Mouse (Mus musculus) intestine, embryonic 16.5 days (tissue): ENCODE results near the gene Ttn. TPM values are rescaled to one million over a fixed set of nuclear protein-coding genes. Genes with fewer than 3 reads are reported as not detected.

Experiments used
- ATAC-seq: fragments of 200-750 bp; cut with Nextera tagmentation; 2 replicates; pipeline ENCODE4 v1.8.0; 2017; ENCODE audit warnings: moderate TSS enrichment, moderate library complexity
- H3K27ac ChIP-seq: fragments of 300-500 bp; sonication (generic); 2 replicates; pipeline ENCODE4 v1.5.1; 2014; ENCODE audit warnings: mild to moderate bottlenecking, low read length
- H3K27me3 ChIP-seq: fragments of 300-500 bp; sonication (generic); replicated peaks from 2 replicates; pipeline ENCODE4 v1.6.1; 2014; ENCODE audit warnings: low read length, control low read depth, mixed read lengths; ENCODE audit not compliant: control insufficient read depth, insufficient read depth
- H3K36me3 ChIP-seq: fragments of 300-500 bp; sonication (generic); 2 replicates; pipeline ENCODE4 v1.6.1; 2014; ENCODE audit warnings: low read length, control low read depth; ENCODE audit not compliant: control insufficient read depth, insufficient read depth
- H3K4me1 ChIP-seq: fragments of 300-500 bp; sonication (generic); 2 replicates; pipeline ENCODE4 v1.6.1; 2014; ENCODE audit warnings: low read length, control low read depth, mixed read lengths; ENCODE audit not compliant: control insufficient read depth, insufficient read depth
- H3K4me2 ChIP-seq: fragments of 300-500 bp; sonication (generic); 2 replicates; pipeline ENCODE4 v1.6.1; 2014; ENCODE audit warnings: low read depth, low read length, control low read depth
- H3K4me3 ChIP-seq: fragments of 300-500 bp; sonication (generic); 2 replicates; pipeline ENCODE4 v1.5.1; 2014; ENCODE audit warnings: mild to moderate bottlenecking, low read length
- H3K9ac ChIP-seq: fragments of 300-500 bp; sonication (generic); 2 replicates; pipeline ENCODE4 v1.6.1; 2014; ENCODE audit warnings: low read depth, low read length
- H3K9me3 ChIP-seq: fragments of 300-500 bp; sonication (generic); 2 replicates; pipeline ENCODE4 v1.6.1; 2016; ENCODE audit warnings: low read length, control low read depth; ENCODE audit not compliant: control insufficient read depth
- WGBS: fragments of 180-500 bp; shearing (Covaris S2); extraction: QIAGEN DNeasy Blood & Tissue Kit; methylation state at CpG from one replicate; pipeline ENCODE4 v1.1.7; 2014; 5-methylcytosine and 5-hydroxymethylcytosine counted together
- polyA plus RNA-seq: library from polyadenylated mRNA; unstranded; fragments of >200 nt; fragmentation: Nextera tagmentation; extraction: Ambion mirVana; gene quantifications from 2 replicates; pipeline ENCODE4 v1.2.1, GENCODE M21; 2015

Ttn gene
- polyA plus RNA-seq, 1 experiment from 2014 or later: 0.50 TPM

GRCm38 (mm10) chr2:76928816-76929215 lies 53.5 kb downstream of the Ttn start:
- H3K9me3 ChIP-seq: no peaks in the 10 kb centered on the region
- 0 out of 2 replicates have a peak, but pooled peaks have one; percentile 16 for ATAC-seq
- WGBS: 62% methylated on average over 3 of the region's 3 CpGs

GRCm38 (mm10) chr2:76928298-76928697 lies 54.0 kb downstream of the Ttn start:
- Histone ChIP-seq H3K4me2 (no peak overlapping the region), H3K27ac (no peak overlapping the region), H3K9ac (no peak overlapping the region), H3K9me3 (no peaks in the 10 kb centered on the region), H3K36me3 (no peaks in the 10 kb centered on the region), H3K4me1 (no peaks in the 10 kb centered on the region), H3K27me3 (no peaks in the 10 kb centered on the region), H3K4me3 (no peak overlapping the region)
- WGBS: 58% methylated on average over 7 of the region's 7 CpGs
- ATAC-seq: peak; percentile 89

More at GRCm38 (mm10) chr2:76928816-76929215, 53.5 kb downstream of the Ttn start:
- no peaks in the 10 kb centered on the region for H3K36me3 ChIP-seq
- no peaks in the 10 kb centered on the region for H3K27me3 ChIP-seq
- H3K27ac ChIP-seq: no peak overlapping the region
- no peak overlapping the region for H3K4me2 ChIP-seq
- H3K4me1 ChIP-seq: no peaks in the 10 kb centered on the region
- no peak overlapping the region for H3K4me3 ChIP-seq
- H3K9ac ChIP-seq: no peak overlapping the region

- H3K9me3 ChIP-seq: no peaks in the 10 kb centered on the region
- H3K4me2 ChIP-seq: no peak overlapping the region
- H3K27ac ChIP-seq: no peak overlapping the region
- no peak overlapping the region for H3K9ac ChIP-seq
- no peaks in the 10 kb centered on the region for H3K36me3 ChIP-seq
- no peaks in the 10 kb centered on the region for H3K4me1 ChIP-seq
- no peak overlapping the region for H3K4me3 ChIP-seq
- 74% methylated on average over 12 of the region's 12 CpGs for WGBS
- H3K27me3 ChIP-seq: no peaks in the 10 kb centered on the region
- ATAC-seq: no peak
Observed at GRCm38 (mm10) chr2:76926927-76927326, 55.4 kb downstream of the Ttn start.

DNA sequence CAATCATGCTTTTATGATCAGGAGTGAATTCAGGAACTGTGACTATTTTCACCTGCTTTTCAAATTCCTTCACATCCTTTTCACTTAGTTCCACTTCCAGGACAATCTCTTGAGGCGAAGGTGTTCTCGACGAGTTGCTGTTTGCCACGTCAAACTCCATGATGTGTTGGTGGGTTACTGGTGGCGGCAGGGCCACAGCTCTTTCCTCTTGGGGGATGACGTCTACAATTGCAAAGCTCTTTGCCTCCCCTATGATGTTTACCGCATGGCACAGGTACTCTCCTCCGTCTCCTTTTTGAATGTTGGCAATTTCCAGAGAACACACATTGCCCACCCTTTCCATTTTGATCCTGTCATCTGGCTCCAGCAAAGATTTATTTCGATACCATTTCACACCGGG lies 67.4 kb downstream of the Ttn start:
- no peaks in the 10 kb centered on the region for H3K9me3 ChIP-seq
- WGBS: 94% methylated on average over 10 of the region's 10 CpGs
- no peaks in the 10 kb centered on the region for H3K4me1 ChIP-seq
- H3K4me3 ChIP-seq: no peak overlapping the region
- no peaks in the 10 kb centered on the region for H3K27me3 ChIP-seq
- H3K36me3 ChIP-seq: no peaks in the 10 kb centered on the region
- no peak overlapping the region for H3K9ac ChIP-seq
- ATAC-seq: no peak
- H3K4me2 ChIP-seq: no peak overlapping the region
- H3K27ac ChIP-seq: no peak overlapping the region

GRCm38 (mm10) chr2:76908705-76909457 lies 73.5 kb downstream of the Ttn start:
- H3K27ac ChIP-seq: no peak overlapping the region
- 73% methylated on average over 15 of the region's 15 CpGs for whole genome bisulfite sequencing
- H3K36me3 ChIP-seq: no peaks in the 10 kb centered on the region
- no peak overlapping the region for H3K4me2 ChIP-seq
- no peaks in the 10 kb centered on the region for H3K4me1 ChIP-seq
- no peaks in the 10 kb centered on the region for H3K27me3 ChIP-seq
- no peak overlapping the region for H3K9ac ChIP-seq
- no peaks in the 10 kb centered on the region for H3K9me3 ChIP-seq
- no peak for ATAC-seq
- no peak overlapping the region for H3K4me3 ChIP-seq

DNA sequence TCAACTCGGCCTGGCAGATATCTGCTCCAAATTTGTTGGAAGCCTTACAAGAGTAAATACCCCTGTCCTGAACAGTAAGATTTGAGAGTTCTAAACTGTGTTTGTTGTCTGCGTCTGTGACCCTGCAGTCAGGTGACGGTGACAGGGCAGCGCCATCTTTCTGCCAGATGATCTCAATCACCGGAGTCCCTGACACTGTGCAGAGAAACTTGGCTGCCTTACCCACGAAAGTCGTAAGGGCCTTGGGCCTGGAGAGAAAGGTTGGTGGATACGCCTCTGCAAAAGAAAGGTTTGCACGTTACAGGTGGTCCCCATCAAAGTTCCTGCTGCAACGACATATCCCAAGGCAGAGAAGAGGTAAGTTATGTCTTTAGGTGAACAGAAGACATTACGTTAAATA lies 79.0 kb downstream of the Ttn start:
- H3K4me3 ChIP-seq: no peak overlapping the region
- 88% methylated on average over 11 of the region's 11 CpGs for WGBS
- no peaks in the 10 kb centered on the region for H3K9me3 ChIP-seq
- ATAC-seq: no peak
- H3K9ac ChIP-seq: no peak overlapping the region
- no peaks in the 10 kb centered on the region for H3K27me3 ChIP-seq
- H3K27ac ChIP-seq: no peak overlapping the region
- no peaks in the 10 kb centered on the region for H3K4me1 ChIP-seq
- no peaks in the 10 kb centered on the region for H3K36me3 ChIP-seq
- H3K4me2 ChIP-seq: no peak overlapping the region

GRCm38 (mm10) chr2:76901476-76902086 lies 80.8 kb downstream of the Ttn start:
- ATAC-seq: no peak
- 83% methylated on average over 24 of the region's 24 CpGs for WGBS
- H3K4me3 ChIP-seq: no peak overlapping the region
- no peak overlapping the region for H3K9ac ChIP-seq
- H3K4me2 ChIP-seq: no peak overlapping the region
- no peak overlapping the region for H3K27ac ChIP-seq
- no peaks in the 10 kb centered on the region for H3K36me3 ChIP-seq
- no peaks in the 10 kb centered on the region for H3K4me1 ChIP-seq
- H3K9me3 ChIP-seq: no peaks in the 10 kb centered on the region
- H3K27me3 ChIP-seq: no peaks in the 10 kb centered on the region

- Histone ChIP-seq H3K4me1 (no peaks in the 10 kb centered on the region), H3K9ac (no peak overlapping the region), H3K9me3 (no peaks in the 10 kb centered on the region), H3K27me3 (no peaks in the 10 kb centered on the region), H3K27ac (no peak overlapping the region), H3K4me3 (no peak overlapping the region), H3K36me3 (no peaks in the 10 kb centered on the region), H3K4me2 (no peak overlapping the region)
- ATAC-seq: no peak
- 93% methylated on average over 11 of the region's 11 CpGs for WGBS
Observed at GRCm38 (mm10) chr2:76899886-76900285, 82.5 kb downstream of the Ttn start.

GRCm38 (mm10) chr2:76896990-76897389 lies 85.4 kb downstream of the Ttn start:
- no peak overlapping the region for H3K4me3 ChIP-seq
- no peaks in the 10 kb centered on the region for H3K36me3 ChIP-seq
- ATAC-seq: no peak
- H3K4me1 ChIP-seq: no peaks in the 10 kb centered on the region
- no peaks in the 10 kb centered on the region for H3K27me3 ChIP-seq
- H3K27ac ChIP-seq: no peak overlapping the region
- no peak overlapping the region for H3K4me2 ChIP-seq
- 86% methylated on average over 8 of the region's 8 CpGs for WGBS
- no peaks in the 10 kb centered on the region for H3K9me3 ChIP-seq
- H3K9ac ChIP-seq: no peak overlapping the region
